ENCODE assay signal across 13 mouse cellular contexts in the genomic region with DNA sequence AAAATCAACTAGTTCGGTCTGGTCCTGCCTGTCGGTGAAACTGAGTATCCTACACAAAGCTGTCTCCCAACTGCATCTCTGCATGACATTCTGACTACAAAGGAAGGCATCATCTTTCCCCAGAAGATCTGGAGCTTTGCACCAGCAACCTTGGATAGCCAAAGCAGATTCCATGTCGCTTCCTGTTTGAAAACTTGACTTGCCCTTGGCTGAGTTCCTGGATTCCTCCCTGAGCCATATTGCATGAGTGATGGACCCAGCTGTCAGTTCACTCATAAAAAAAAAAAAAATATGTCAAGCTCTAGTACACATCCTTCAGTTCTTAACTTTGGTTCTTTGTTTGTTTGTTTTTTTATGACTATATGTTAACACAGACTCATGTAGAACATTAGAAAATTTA. TPM values are rescaled to one million over a fixed set of nuclear protein-coding genes. Genes with fewer than 3 reads are reported as not detected.
DNase-seq lines count a peak whose midpoint lies in the region; ATAC-seq and TF ChIP-seq lines count a peak whose summit lies in the region.
"Had no signal": no experiment of that assay in that cellular context is flagged by ENCODE, and none has a peak within 500 bp of the region (broad histone marks: within the 10 kb centered on the region; RNA-seq: fewer than 3 reads in every experiment).

No protein-coding gene starts in this region.

- ATAC-seq in kidney, postnatal 0 days (replicated peaks; ENCODE audit: low FRiP score, low read depth) = no peak
- ATAC-seq in forebrain, postnatal 0 days = no peak
- ATAC-seq: forebrain, embryonic 16.5 days; midbrain, embryonic 16.5 days had no signal

- WGBS in kidney, postnatal 0 days = 53% methylated on average over 3 of the region's 3 CpGs
- 74% methylated on average over 3 of the region's 3 CpGs for WGBS in forebrain, postnatal 0 days

- TF ChIP-seq CTCF in kidney, postnatal 0 days (IDR thresholded peaks at IDR 0.05; ENCODE audit: low read depth) = no peak
- TF ChIP-seq CTCF in forebrain, postnatal 0 days (IDR thresholded peaks at IDR 0.05; ENCODE audit: low read depth) = no peak

- H3K9ac ChIP-seq in kidney, postnatal 0 days (ENCODE audit: low read depth, low read length) = no peak overlapping the region
- no peak overlapping the region for H3K9ac ChIP-seq in forebrain, postnatal 0 days
- H3K9ac ChIP-seq: liver, embryonic 13.5 days; neural tube, embryonic 12.5 days had no signal

- DNase-seq in cerebellum, postnatal 10 days = peak; percentile 73 to 76
- no peak for DNase-seq in cerebellum, adult 11 months
- DNase-seq in kidney, postnatal 0 days (ENCODE audit: low spot score) = peak; percentile 37
- no peak for DNase-seq in kidney, adult 8-10 months
- peak; percentile 14 for DNase-seq in lung, postnatal 36 days
- DNase-seq in lung, postnatal 4 days = no peak
- peak; percentile 50 for DNase-seq in skeletal muscle tissue, adult 2 months (ENCODE audit: low read depth, low spot score)
- DNase-seq in forebrain, postnatal 0 days = no peak
- DNase-seq: liver, embryonic 13.5 days; thymus, adult 18-20 months had no signal

- H3K4me1 ChIP-seq in kidney, postnatal 0 days (replicated peaks; ENCODE audit: insufficient read depth, low read length) = peaks cover 18% of the 10 kb centered on the region; the same call in 1 of the 2 replicates
- H3K4me1 ChIP-seq in forebrain, postnatal 0 days (ENCODE audit: insufficient read depth) = peaks cover 8% of the 10 kb centered on the region; the same call in 1 of the 2 replicates

- no peaks in the 10 kb centered on the region for H3K36me3 ChIP-seq in kidney, postnatal 0 days (ENCODE audit: insufficient read depth, low read length)
- no peaks in the 10 kb centered on the region for H3K36me3 ChIP-seq in forebrain, postnatal 0 days (ENCODE audit: insufficient read depth)
- H3K36me3 ChIP-seq: liver, embryonic 13.5 days; neural tube, embryonic 12.5 days had no signal

- H3K27me3 ChIP-seq in kidney, postnatal 0 days (ENCODE audit: insufficient read depth, low read length) = no peaks in the 10 kb centered on the region
- H3K27me3 ChIP-seq in forebrain, postnatal 0 days (ENCODE audit: insufficient read depth, low read length) = no peaks in the 10 kb centered on the region
- H3K27me3 ChIP-seq: liver, embryonic 13.5 days; neural tube, embryonic 12.5 days had no signal

- H3K4me2 ChIP-seq in kidney, postnatal 0 days (ENCODE audit: low read length) = no peak overlapping the region
- H3K4me2 ChIP-seq in forebrain, postnatal 0 days (ENCODE audit: low read depth) = no peak overlapping the region
- H3K4me2 ChIP-seq: liver, embryonic 13.5 days; neural tube, embryonic 12.5 days had no signal

- no peak overlapping the region for H3K27ac ChIP-seq in kidney, postnatal 0 days
- no peak overlapping the region for H3K27ac ChIP-seq in forebrain, postnatal 0 days (ENCODE audit: low read depth, low read length)
- H3K27ac ChIP-seq: liver, embryonic 13.5 days; neural tube, embryonic 12.5 days had no signal

- no peak overlapping the region for H3K4me3 ChIP-seq in kidney, postnatal 0 days (replicated peaks; ENCODE audit: low read depth, low read length)
- H3K4me3 ChIP-seq in forebrain, postnatal 0 days (ENCODE audit: low read depth, low read length) = no peak overlapping the region
- H3K4me3 ChIP-seq: liver, embryonic 13.5 days; neural tube, embryonic 12.5 days had no signal

- no peaks in the 10 kb centered on the region for H3K9me3 ChIP-seq in kidney, postnatal 0 days (replicated peaks; ENCODE audit: low read length)
- no peaks in the 10 kb centered on the region for H3K9me3 ChIP-seq in forebrain, postnatal 0 days (ENCODE audit: low read length)
- H3K9me3 ChIP-seq: liver, embryonic 13.5 days; neural tube, embryonic 12.5 days had no signal

RNA-seq across cellular contexts. Expression of gene Akap11, which starts 4.7 kb away (rescaled TPM):
- polyA plus RNA-seq in kidney, postnatal 0 days (2015; fragmentation: Nextera tagmentation; extraction: Ambion mirVana) = 12.2 and 13.0 TPM in 2 replicates
- 99.9 and 117 TPM in 2 replicates for total RNA-seq in forebrain, postnatal 0 days (2014; rRNA removed)
- 20.3 and 32.9 TPM in 2 replicates for polyA plus RNA-seq in forebrain, postnatal 0 days (2015; fragmentation: Nextera tagmentation; extraction: Ambion mirVana)

Comparison
In these comparisons a context has a peak if more than half of its experiments do, and no peak if none do; other contexts are left out.
1. DNase-seq: peak in cerebellum, postnatal 10 days (2 of 2), kidney, postnatal 0 days (single experiment), lung, postnatal 36 days (single experiment) and skeletal muscle tissue, adult 2 months (single experiment); none in cerebellum, adult 11 months (single experiment), kidney, adult 8-10 months (0 of 2), lung, postnatal 4 days (0 of 2) and forebrain, postnatal 0 days (single experiment).